Comparison of ENCODE assay signal across 8 mouse cellular contexts in genomic region chr15:89140048-89140658, GRCm38 (mm10). TPM values are rescaled to one million over a fixed set of nuclear protein-coding genes. Genes with fewer than 3 reads are reported as not detected.
A peak's percentile ranks its signal among the peaks of the same experiment; 100 is the strongest.
DNase-seq lines count a peak whose midpoint lies in the region; ATAC-seq and TF ChIP-seq lines count a peak whose summit lies in the region.

No protein-coding gene starts in this region.

- H3K27me3 ChIP-seq in forebrain, postnatal 0 days (ENCODE audit: insufficient read depth, low read length), result peaks cover 5% of the 10 kb centered on the region; the same call in 1 of the 2 replicates
- peaks cover 28% of the 10 kb centered on the region for H3K27me3 ChIP-seq in hindbrain, embryonic 12.5 days
- H3K27me3 ChIP-seq in midbrain, embryonic 13.5 days, result peaks cover 15% of the 10 kb centered on the region

- DNase-seq in adrenal gland, adult 2 months, result peak; percentile 51
- DNase-seq in adrenal gland, adult 8-10 months, result no peak
- no peak for DNase-seq in forebrain, postnatal 0 days
- peak; percentile 84 to 88 for DNase-seq in left cerebral cortex, postnatal 36 days (ENCODE audit: low spot score in 2 of 2)
- DNase-seq in urinary bladder, postnatal 36 days (ENCODE audit: low spot score in 2 of 2), result peak; percentile 72 to 78

- H3K4me2 ChIP-seq in forebrain, postnatal 0 days (ENCODE audit: low read depth), result peak overlapping the region; percentile 91
- H3K4me2 ChIP-seq in hindbrain, embryonic 12.5 days (replicated peaks), result peak overlapping the region; percentile 97
- H3K4me2 ChIP-seq in midbrain, embryonic 13.5 days (replicated peaks), result peak overlapping the region; percentile 91

- TF ChIP-seq CTCF in forebrain, postnatal 0 days (IDR thresholded peaks at IDR 0.05; ENCODE audit: low read depth), result no peak

- peak overlapping the region; percentile 80 for H3K27ac ChIP-seq in brown adipose tissue, adult 24 weeks (replicated peaks; ENCODE audit: low read depth, low read length)
- no peak overlapping the region for H3K27ac ChIP-seq in forebrain, postnatal 0 days (ENCODE audit: low read depth, low read length)
- no peak overlapping the region for H3K27ac ChIP-seq in hindbrain, embryonic 12.5 days
- no peak overlapping the region for H3K27ac ChIP-seq in midbrain, embryonic 13.5 days

- under 1% methylated on average over 50 of the region's 53 CpGs for WGBS in forebrain, postnatal 0 days
- under 1% methylated on average over 48 of the region's 53 CpGs for WGBS in hindbrain, embryonic 12.5 days
- WGBS in midbrain, embryonic 13.5 days, result under 1% methylated on average over 53 of the region's 53 CpGs

- H3K4me1 ChIP-seq in brown adipose tissue, adult 24 weeks (ENCODE audit: control insufficient read depth, insufficient read depth, insufficient read length, low read length), result peaks cover 24% of the 10 kb centered on the region
- 0 out of 2 replicates have a peak, but pooled peaks cover 7% of the 10 kb centered on the region for H3K4me1 ChIP-seq in forebrain, postnatal 0 days (ENCODE audit: insufficient read depth)
- peaks cover 23% of the 10 kb centered on the region for H3K4me1 ChIP-seq in hindbrain, embryonic 12.5 days
- H3K4me1 ChIP-seq in midbrain, embryonic 13.5 days (replicated peaks), result peaks cover 26% of the 10 kb centered on the region

- peak; percentile 36; the same call in 1 of the 2 replicates for ATAC-seq in forebrain, postnatal 0 days
- ATAC-seq in hindbrain, embryonic 12.5 days (ENCODE audit: low FRiP score), result peak; percentile 55
- peak; percentile 59 for ATAC-seq in midbrain, embryonic 13.5 days

- peaks cover 11% of the 10 kb centered on the region; the same call in 1 of the 2 replicates for H3K36me3 ChIP-seq in forebrain, postnatal 0 days (ENCODE audit: insufficient read depth)
- peaks cover 29% of the 10 kb centered on the region for H3K36me3 ChIP-seq in hindbrain, embryonic 12.5 days
- peaks cover 29% of the 10 kb centered on the region for H3K36me3 ChIP-seq in midbrain, embryonic 13.5 days

- H3K9ac ChIP-seq in forebrain, postnatal 0 days, result peak overlapping the region; percentile 41
- H3K9ac ChIP-seq in hindbrain, embryonic 12.5 days, result peak overlapping the region; percentile 68
- peak overlapping the region; percentile 66 for H3K9ac ChIP-seq in midbrain, embryonic 13.5 days (replicated peaks)

- H3K9me3 ChIP-seq in forebrain, postnatal 0 days (ENCODE audit: low read length), result no peaks in the 10 kb centered on the region
- H3K9me3 ChIP-seq in hindbrain, embryonic 12.5 days (replicated peaks), result no peaks in the 10 kb centered on the region
- H3K9me3 ChIP-seq in midbrain, embryonic 13.5 days, result no peaks in the 10 kb centered on the region

- H3K4me3 ChIP-seq in brown adipose tissue, adult 24 weeks (ENCODE audit: insufficient read depth, low read depth, low read length), result peak overlapping the region; percentile 70
- peak overlapping the region; percentile 36 for H3K4me3 ChIP-seq in forebrain, postnatal 0 days (ENCODE audit: low read depth, low read length)
- peak overlapping the region; percentile 52 for H3K4me3 ChIP-seq in hindbrain, embryonic 12.5 days
- H3K4me3 ChIP-seq in midbrain, embryonic 13.5 days (replicated peaks), result peak overlapping the region; percentile 47

- intact Hi-C loops in left cerebral cortex, postnatal 36 days (cut with DNase I), result no loop called here

RNA-seq across cellular contexts. Expression of gene Mapk12, which starts 0.3 kb away (rescaled TPM):
- total RNA-seq in adrenal gland, adult 2 months (2021), result 10 to 100 TPM in 1 of 2 experiments, 1 to 10 TPM in 1; 6.7 to 10.2 TPM
- polyA plus RNA-seq in adrenal gland, adult 2 months (2012; rRNA removed), result 5.9 and 9.1 TPM in 2 replicates
- 10 to 100 TPM; 10.5 to 22.7 (median 14.3) TPM for total RNA-seq in adrenal gland, adult 8-10 months (2022)
- polyA plus RNA-seq in brown adipose tissue, adult 24 weeks (2012; ENCODE audit: insufficient read depth, insufficient read length, missing spikeins), result 6.6 and 7.5 TPM in 2 replicates
- total RNA-seq in forebrain, postnatal 0 days (2014; rRNA removed), result 1.8 and 3.4 TPM in 2 replicates
- 2.0 and 2.8 TPM in 2 replicates for polyA plus RNA-seq in forebrain, postnatal 0 days (2015; fragmentation: Nextera tagmentation; extraction: Ambion mirVana)
- polyA plus RNA-seq in hindbrain, embryonic 12.5 days (2016; fragmentation: Nextera tagmentation; extraction: Ambion mirVana), result 10.0 and 11.4 TPM in 2 replicates
- 10 to 100 TPM in 1 of 2 experiments, 1 to 10 TPM in 1; 6.1 to 11.1 TPM for total RNA-seq in left cerebral cortex, postnatal 36 days (2021)
- polyA plus RNA-seq in midbrain, embryonic 13.5 days (2015; fragmentation: Nextera tagmentation; extraction: Ambion mirVana), result 8.2 TPM in 2 replicates

RNA-seq across cellular contexts. Expression of gene Mapk11, which starts 9.3 kb away (rescaled TPM):
- 1 to 10 TPM; 2.5 to 3.6 TPM for total RNA-seq in adrenal gland, adult 2 months (2021)
- polyA plus RNA-seq in adrenal gland, adult 2 months (2012; rRNA removed), result 4.1 and 4.4 TPM in 2 replicates
- total RNA-seq in adrenal gland, adult 8-10 months (2022), result 1 to 10 TPM; 4.6 to 7.7 (median 6.3) TPM
- polyA plus RNA-seq in brown adipose tissue, adult 24 weeks (2012; ENCODE audit: insufficient read depth, insufficient read length, missing spikeins), result 1.1 and 2.5 TPM in 2 replicates
- total RNA-seq in forebrain, postnatal 0 days (2014; rRNA removed), result 35.2 and 35.8 TPM in 2 replicates
- 16.2 and 21.3 TPM in 2 replicates for polyA plus RNA-seq in forebrain, postnatal 0 days (2015; fragmentation: Nextera tagmentation; extraction: Ambion mirVana)
- polyA plus RNA-seq in hindbrain, embryonic 12.5 days (2016; fragmentation: Nextera tagmentation; extraction: Ambion mirVana), result 39.0 and 41.9 TPM in 2 replicates
- total RNA-seq in left cerebral cortex, postnatal 36 days (2021), result 10 to 100 TPM; 45.3 to 54.5 TPM
- 39.8 and 44.2 TPM in 2 replicates for polyA plus RNA-seq in midbrain, embryonic 13.5 days (2015; fragmentation: Nextera tagmentation; extraction: Ambion mirVana)

RNA-seq across cellular contexts. Expression of gene Hdac10, which starts 11.7 kb away (rescaled TPM):
- 10 to 100 TPM; 10.9 to 11.2 TPM for total RNA-seq in adrenal gland, adult 2 months (2021)
- 29.7 and 30.3 TPM in 2 replicates for polyA plus RNA-seq in adrenal gland, adult 2 months (2012; rRNA removed)
- 10 to 100 TPM; 13.2 to 23.1 (median 18.0) TPM for total RNA-seq in adrenal gland, adult 8-10 months (2022)
- polyA plus RNA-seq in brown adipose tissue, adult 24 weeks (2012; ENCODE audit: insufficient read depth, insufficient read length, missing spikeins), result 4.6 and 6.8 TPM in 2 replicates
- 33.1 and 44.3 TPM in 2 replicates for total RNA-seq in forebrain, postnatal 0 days (2014; rRNA removed)
- polyA plus RNA-seq in forebrain, postnatal 0 days (2015; fragmentation: Nextera tagmentation; extraction: Ambion mirVana), result 27.9 and 30.1 TPM in 2 replicates
- polyA plus RNA-seq in hindbrain, embryonic 12.5 days (2016; fragmentation: Nextera tagmentation; extraction: Ambion mirVana), result 18.8 and 22.0 TPM in 2 replicates
- 10 to 100 TPM; 12.8 to 16.8 TPM for total RNA-seq in left cerebral cortex, postnatal 36 days (2021)
- 25.0 and 26.0 TPM in 2 replicates for polyA plus RNA-seq in midbrain, embryonic 13.5 days (2015; fragmentation: Nextera tagmentation; extraction: Ambion mirVana)

RNA-seq across cellular contexts. Expression of gene Tubgcp6, which starts 17.2 kb away (rescaled TPM):
- total RNA-seq in adrenal gland, adult 2 months (2021), result 10 to 100 TPM; 11.2 to 12.3 TPM
- 30.6 and 31.8 TPM in 2 replicates for polyA plus RNA-seq in adrenal gland, adult 2 months (2012; rRNA removed)
- total RNA-seq in adrenal gland, adult 8-10 months (2022), result 10 to 100 TPM; 16.0 to 24.6 (median 20.3) TPM
- 3.9 and 6.1 TPM in 2 replicates for polyA plus RNA-seq in brown adipose tissue, adult 24 weeks (2012; ENCODE audit: insufficient read depth, insufficient read length, missing spikeins)
- 24.6 and 42.4 TPM in 2 replicates for total RNA-seq in forebrain, postnatal 0 days (2014; rRNA removed)
- polyA plus RNA-seq in forebrain, postnatal 0 days (2015; fragmentation: Nextera tagmentation; extraction: Ambion mirVana), result 7.4 and 8.8 TPM in 2 replicates
- 22.3 and 22.8 TPM in 2 replicates for polyA plus RNA-seq in hindbrain, embryonic 12.5 days (2016; fragmentation: Nextera tagmentation; extraction: Ambion mirVana)
- total RNA-seq in left cerebral cortex, postnatal 36 days (2021), result 10 to 100 TPM; 29.6 to 30.6 TPM
- polyA plus RNA-seq in midbrain, embryonic 13.5 days (2015; fragmentation: Nextera tagmentation; extraction: Ambion mirVana), result 17.4 and 19.9 TPM in 2 replicates

RNA-seq across cellular contexts. Expression of gene Plxnb2, which starts 40.4 kb away (rescaled TPM):
- total RNA-seq in adrenal gland, adult 2 months (2021), result 100 to 1,000 TPM in 1 of 2 experiments, 10 to 100 TPM in 1; 94.8 to 118 TPM
- 168 and 182 TPM in 2 replicates for polyA plus RNA-seq in adrenal gland, adult 2 months (2012; rRNA removed)
- 100 to 1,000 TPM; 153 to 177 (median 157) TPM for total RNA-seq in adrenal gland, adult 8-10 months (2022)
- polyA plus RNA-seq in brown adipose tissue, adult 24 weeks (2012; ENCODE audit: insufficient read depth, insufficient read length, missing spikeins), result 5.4 and 7.5 TPM in 2 replicates
- total RNA-seq in forebrain, postnatal 0 days (2014; rRNA removed), result 126 and 138 TPM in 2 replicates
- 45.2 and 52.8 TPM in 2 replicates for polyA plus RNA-seq in forebrain, postnatal 0 days (2015; fragmentation: Nextera tagmentation; extraction: Ambion mirVana)
- 167 and 169 TPM in 2 replicates for polyA plus RNA-seq in hindbrain, embryonic 12.5 days (2016; fragmentation: Nextera tagmentation; extraction: Ambion mirVana)
- 10 to 100 TPM; 42.2 to 54.0 TPM for total RNA-seq in left cerebral cortex, postnatal 36 days (2021)
- 102 and 115 TPM in 2 replicates for polyA plus RNA-seq in midbrain, embryonic 13.5 days (2015; fragmentation: Nextera tagmentation; extraction: Ambion mirVana)

Comparison
In these comparisons a context has a peak if more than half of its experiments do, and no peak if none do; other contexts are left out.
1. DNase-seq: peak in adrenal gland, adult 2 months (single experiment), left cerebral cortex, postnatal 36 days (2 of 2) and urinary bladder, postnatal 36 days (2 of 2); none in adrenal gland, adult 8-10 months (single experiment) and forebrain, postnatal 0 days (single experiment).
2. Peak in every context shown above with its lines, with median percentiles within 50 percentile points of each other: H3K4me3 ChIP-seq, ATAC-seq, H3K4me2 ChIP-seq and H3K9ac ChIP-seq.